Mouse (Mus musculus) neural tube, embryonic 14.5 days (tissue): ENCODE measurements at regions not wholly inside any gene's neighbourhood (a gene's known extent, or its start where the extent isn't known, plus 50 kb on each side); places are given as distances from the start of the nearest gene placed in this dataset.

ENCODE experiments used
- ATAC-seq: fragments of 200-750 bp; cut with Nextera tagmentation; 2 replicates; pipeline ENCODE4 v1.8.0; 2017; ENCODE audit warnings: low read depth, mild to moderate bottlenecking, moderate TSS enrichment, moderate library complexity
- H3K27ac ChIP-seq: fragments of 300-500 bp; sonication (generic); 2 replicates; pipeline ENCODE4 v1.5.1; 2014; ENCODE audit warnings: low read depth, mild to moderate bottlenecking, control low read depth, low read length, moderate library complexity, mixed read lengths
- H3K27me3 ChIP-seq: fragments of 300-500 bp; sonication (generic); 2 replicates; pipeline ENCODE4 v1.6.1; 2014; ENCODE audit warnings: low read length; ENCODE audit not compliant: control insufficient read depth, insufficient read depth
- H3K36me3 ChIP-seq: fragments of 300-500 bp; sonication (generic); 2 replicates; pipeline ENCODE4 v1.6.1; 2014; ENCODE audit warnings: low read length, mixed read lengths; ENCODE audit not compliant: control insufficient read depth, insufficient read depth
- H3K4me1 ChIP-seq: fragments of 300-500 bp; sonication (generic); 2 replicates; pipeline ENCODE4 v1.6.1; 2014; ENCODE audit warnings: low read length; ENCODE audit not compliant: control insufficient read depth, insufficient read depth
- H3K4me2 ChIP-seq: fragments of 300-500 bp; sonication (generic); 2 replicates; pipeline ENCODE4 v1.6.1; 2014; ENCODE audit warnings: mild to moderate bottlenecking, low read depth, low read length, control low read depth
- H3K4me3 ChIP-seq: fragments of 300-500 bp; sonication (generic); 2 replicates; pipeline ENCODE4 v1.5.1; 2014; ENCODE audit warnings: low read depth, low read length, control low read depth, mixed read lengths
- H3K9ac ChIP-seq: fragments of 300-500 bp; sonication (generic); replicated peaks from 2 replicates; pipeline ENCODE4 v1.6.1; 2014; ENCODE audit warnings: low read depth, mild to moderate bottlenecking, control low read depth, low read length, mixed read lengths
- H3K9me3 ChIP-seq: fragments of 300-500 bp; sonication (generic); 2 replicates; pipeline ENCODE4 v1.6.1; 2016; ENCODE audit warnings: low read length; ENCODE audit not compliant: control insufficient read depth
- WGBS: fragments of 180-500 bp; shearing (Covaris S2); extraction: QIAGEN DNeasy Blood & Tissue Kit; methylation state at CpG from one replicate; pipeline ENCODE4 v1.1.7; 2014; 5-methylcytosine and 5-hydroxymethylcytosine counted together

GRCm38 (mm10) chr4:28298911-28299353, 514.0 kb upstream of the Epha7 start:
- no peaks in the 10 kb centered on the region for H3K27me3 ChIP-seq
- no peaks in the 10 kb centered on the region for H3K36me3 ChIP-seq

GRCm38 (mm10) chr4:28300018-28300440, 512.9 kb upstream of the Epha7 start:
- 15% methylated on average over 13 of the region's 13 CpGs for WGBS
- Histone ChIP-seq H3K27me3 (no peaks in the 10 kb centered on the region), H3K9me3 (no peaks in the 10 kb centered on the region), H3K27ac (no peak overlapping the region), H3K4me1 (no peaks in the 10 kb centered on the region), H3K4me2 (peak overlapping the region; percentile 30), H3K36me3 (no peaks in the 10 kb centered on the region), H3K9ac (no peak overlapping the region), H3K4me3 (no peak overlapping the region)
- ATAC-seq: no peak

More at GRCm38 (mm10) chr4:28298911-28299353, 514.0 kb upstream of the Epha7 start:
- no peak for ATAC-seq
- Histone ChIP-seq H3K9me3 (no peaks in the 10 kb centered on the region), H3K27ac (no peak overlapping the region), H3K4me1 (no peaks in the 10 kb centered on the region), H3K4me2 (no peak overlapping the region), H3K9ac (no peak overlapping the region), H3K4me3 (no peak overlapping the region)
- 66% methylated on average over 7 of the region's 7 CpGs for WGBS

- no peak for ATAC-seq
These were observed 511.2 kb upstream of the Epha7 start for GRCm38 (mm10) chr4:28301686-28302085.

GRCm38 (mm10) chr4:28331036-28331435, 481.9 kb upstream of the Epha7 start:
- Histone ChIP-seq H3K4me3 (no peak overlapping the region), H3K4me1 (no peaks in the 10 kb centered on the region), H3K4me2 (no peak overlapping the region), H3K9ac (no peak overlapping the region), H3K27me3 (no peaks in the 10 kb centered on the region), H3K27ac (no peak overlapping the region), H3K9me3 (no peaks in the 10 kb centered on the region), H3K36me3 (no peaks in the 10 kb centered on the region)
- ATAC-seq: no peak
- WGBS: 94% methylated on average over 1 of the region's 1 CpGs

More at GRCm38 (mm10) chr4:28301686-28302085, 511.2 kb upstream of the Epha7 start:
- Histone ChIP-seq H3K4me1 (no peaks in the 10 kb centered on the region), H3K9me3 (no peaks in the 10 kb centered on the region), H3K4me2 (no peak overlapping the region), H3K27ac (no peak overlapping the region), H3K27me3 (no peaks in the 10 kb centered on the region), H3K9ac (no peak overlapping the region), H3K36me3 (no peaks in the 10 kb centered on the region), H3K4me3 (no peak overlapping the region)
- 68% methylated on average over 1 of the region's 1 CpGs for whole genome bisulfite sequencing

GRCm38 (mm10) chr4:28364566-28364965, 448.4 kb upstream of the Epha7 start:
- Histone ChIP-seq H3K4me3 (no peak overlapping the region), H3K36me3 (no peaks in the 10 kb centered on the region), H3K4me1 (no peaks in the 10 kb centered on the region), H3K9ac (no peak overlapping the region), H3K27me3 (no peaks in the 10 kb centered on the region), H3K4me2 (no peak overlapping the region), H3K9me3 (no peaks in the 10 kb centered on the region), H3K27ac (no peak overlapping the region)
- no peak for ATAC-seq
- 73% methylated on average over 1 of the region's 1 CpGs for WGBS

GRCm38 (mm10) chr4:28377087-28377486, 435.8 kb upstream of the Epha7 start:
- Histone ChIP-seq H3K36me3 (no peaks in the 10 kb centered on the region), H3K4me2 (no peak overlapping the region), H3K27me3 (no peaks in the 10 kb centered on the region), H3K9ac (no peak overlapping the region), H3K9me3 (no peaks in the 10 kb centered on the region), H3K4me1 (no peaks in the 10 kb centered on the region), H3K27ac (no peak overlapping the region), H3K4me3 (no peak overlapping the region)
- ATAC-seq: no peak

- 74% methylated on average over 1 of the region's 1 CpGs for WGBS
- no peak overlapping the region for H3K4me2 ChIP-seq
- no peak for ATAC-seq
- H3K9ac ChIP-seq: no peak overlapping the region
- no peak overlapping the region for H3K27ac ChIP-seq
- H3K36me3 ChIP-seq: no peaks in the 10 kb centered on the region
- no peak overlapping the region for H3K4me3 ChIP-seq
- H3K9me3 ChIP-seq: no peaks in the 10 kb centered on the region
- H3K4me1 ChIP-seq: no peaks in the 10 kb centered on the region
- H3K27me3 ChIP-seq: no peaks in the 10 kb centered on the region
These were observed 434.3 kb upstream of the Epha7 start for GRCm38 (mm10) chr4:28378661-28379060.

- Histone ChIP-seq H3K4me2 (no peak overlapping the region), H3K27ac (no peak overlapping the region), H3K4me3 (no peak overlapping the region), H3K36me3 (no peaks in the 10 kb centered on the region), H3K9me3 (no peaks in the 10 kb centered on the region), H3K27me3 (no peaks in the 10 kb centered on the region), H3K9ac (no peak overlapping the region), H3K4me1 (no peaks in the 10 kb centered on the region)
- ATAC-seq: no peak
- WGBS: 83% methylated on average over 1 of the region's 1 CpGs
These were observed 388.6 kb upstream of the Epha7 start for GRCm38 (mm10) chr4:28424341-28424740.

GRCm38 (mm10) chr4:28440161-28440560, 372.8 kb upstream of the Epha7 start:
- no peak overlapping the region for H3K27ac ChIP-seq
- no peaks in the 10 kb centered on the region for H3K4me1 ChIP-seq
- no peak for ATAC-seq
- H3K4me2 ChIP-seq: no peak overlapping the region
- H3K27me3 ChIP-seq: no peaks in the 10 kb centered on the region
- no peaks in the 10 kb centered on the region for H3K36me3 ChIP-seq
- WGBS: 52% methylated on average over 1 of the region's 1 CpGs
- no peak overlapping the region for H3K4me3 ChIP-seq
- no peak overlapping the region for H3K9ac ChIP-seq
- H3K9me3 ChIP-seq: no peaks in the 10 kb centered on the region

- Histone ChIP-seq H3K27ac (no peak overlapping the region), H3K27me3 (no peaks in the 10 kb centered on the region), H3K9ac (no peak overlapping the region), H3K4me1 (no peaks in the 10 kb centered on the region), H3K36me3 (no peaks in the 10 kb centered on the region), H3K9me3 (no peaks in the 10 kb centered on the region), H3K4me3 (no peak overlapping the region), H3K4me2 (no peak overlapping the region)
- 88% methylated on average over 1 of the region's 1 CpGs for WGBS
- ATAC-seq: no peak
These were observed 359.8 kb upstream of the Epha7 start for GRCm38 (mm10) chr4:28453111-28453510.
